Mouse (Mus musculus) skeletal muscle tissue, adult 2 months (tissue): ENCODE results near the gene Sema6d.

Experiments used
- DNase-seq: peaks from one replicate; pipeline ENCODE4 v3.0.0-alpha.2; 2012; ENCODE audit warnings: low read depth, low spot score

Gene Sema6d

GRCm38 (mm10) chr2:124470346-124471042, 380.7 kb downstream of the Sema6d start:
- DNase-seq, result no peak

DNA sequence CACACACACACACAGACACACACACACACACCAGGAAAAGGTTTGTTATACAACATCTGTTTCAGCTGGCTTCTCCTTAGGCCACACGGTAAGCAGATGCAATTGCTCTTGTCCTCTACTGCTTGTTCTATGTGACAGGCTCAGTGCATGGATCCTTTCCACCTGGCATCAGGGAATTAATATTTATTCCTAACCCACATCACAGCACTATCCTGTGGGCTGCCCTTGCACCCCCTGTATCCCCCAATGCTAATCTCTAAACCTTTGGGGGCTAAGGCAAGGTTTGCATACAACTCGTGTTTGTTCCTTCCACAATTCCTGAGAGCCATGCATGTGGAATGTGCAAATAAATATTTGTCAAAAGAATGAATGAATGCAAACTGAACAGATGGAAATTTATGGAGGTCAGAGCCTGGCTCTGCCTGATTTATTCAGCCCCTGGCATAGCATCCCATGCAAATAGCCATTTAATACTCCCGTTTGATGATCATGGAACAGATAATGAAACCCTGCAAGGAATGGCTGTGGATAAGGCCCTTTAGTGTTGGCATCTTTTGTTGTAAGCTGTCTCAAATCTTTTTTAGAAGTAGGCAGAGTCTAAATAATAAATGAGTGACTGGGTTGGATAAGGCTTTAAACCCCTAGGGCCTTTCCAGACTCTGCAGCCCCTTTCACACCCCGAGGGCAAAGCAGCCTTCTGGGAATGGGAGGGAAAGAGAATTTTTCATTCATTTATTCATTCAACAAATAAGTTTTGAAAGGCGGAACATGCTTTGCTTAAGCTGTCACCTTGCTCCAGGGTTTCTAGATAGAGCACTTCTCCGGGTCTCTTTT, 383.1 kb downstream of the Sema6d start:
- DNase-seq, result no peak

GRCm38 (mm10) chr2:124477904-124478303, 388.1 kb downstream of the Sema6d start:
- DNase-seq, result no peak

- no peak for DNase-seq
These were observed 388.8 kb downstream of the Sema6d start for GRCm38 (mm10) chr2:124478526-124478925.

DNA sequence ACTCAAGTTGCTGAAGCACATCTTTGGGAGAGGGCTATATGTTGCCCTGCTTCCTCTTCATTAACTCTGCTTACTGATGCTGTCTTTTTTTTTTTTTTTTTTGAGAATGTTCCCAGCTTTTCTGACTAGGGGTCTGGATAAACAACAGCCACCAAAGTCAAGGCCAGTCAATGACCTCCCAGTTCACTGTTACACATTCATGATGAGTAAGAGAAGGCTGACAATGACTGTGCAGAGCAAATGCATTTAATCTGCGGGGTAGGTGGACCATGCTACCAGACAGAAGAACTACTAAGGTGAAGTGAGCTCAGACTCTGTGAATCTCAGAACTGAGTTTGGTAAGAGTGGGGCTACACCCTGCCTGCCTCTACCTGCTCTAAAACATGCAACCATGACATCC, 396.0 kb downstream of the Sema6d start:
- DNase-seq, result no peak

DNA sequence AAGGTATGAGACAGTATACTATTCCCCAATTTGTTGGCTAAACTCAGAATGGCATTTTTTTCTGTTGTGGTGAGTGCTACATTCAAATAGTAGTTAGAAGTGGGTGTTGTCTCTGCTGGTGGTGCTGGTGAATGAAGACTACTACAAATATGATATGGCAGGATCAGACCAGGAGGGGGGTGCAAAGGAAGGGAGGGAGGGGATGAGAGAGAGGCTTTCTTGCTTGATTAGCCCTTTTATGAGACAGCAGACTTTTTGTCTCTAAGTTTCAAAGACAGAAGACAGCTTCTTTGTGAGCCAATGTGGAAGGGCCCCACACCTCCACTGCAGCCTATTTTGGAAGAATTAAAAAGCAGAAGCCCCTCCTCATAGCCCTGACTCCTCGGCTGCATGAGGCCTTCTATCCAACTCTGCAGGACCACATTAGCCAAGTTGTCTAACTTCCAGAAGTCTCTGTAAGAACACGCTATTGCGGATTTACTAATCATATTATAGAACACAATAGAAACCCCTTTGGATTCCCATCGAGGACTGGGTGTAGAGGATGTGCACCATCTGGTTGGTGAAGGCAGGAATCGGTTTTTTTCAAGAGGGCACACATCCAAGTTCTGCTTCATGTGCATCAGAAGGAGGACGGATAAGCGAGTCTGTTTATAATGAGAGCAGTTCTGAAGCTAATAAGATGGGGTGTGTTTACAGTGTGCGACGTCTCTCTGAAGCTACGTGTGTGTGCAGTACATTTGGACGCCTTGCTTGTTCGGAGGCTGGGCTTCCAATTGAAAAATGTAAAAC, 400.4 kb downstream of the Sema6d start:
- DNase-seq, result no peak

GRCm38 (mm10) chr2:124495751-124496150, 406.0 kb downstream of the Sema6d start:
- DNase-seq, result no peak

- DNase-seq, result no peak
These were observed 409.9 kb downstream of the Sema6d start for GRCm38 (mm10) chr2:124499670-124500069.

DNA sequence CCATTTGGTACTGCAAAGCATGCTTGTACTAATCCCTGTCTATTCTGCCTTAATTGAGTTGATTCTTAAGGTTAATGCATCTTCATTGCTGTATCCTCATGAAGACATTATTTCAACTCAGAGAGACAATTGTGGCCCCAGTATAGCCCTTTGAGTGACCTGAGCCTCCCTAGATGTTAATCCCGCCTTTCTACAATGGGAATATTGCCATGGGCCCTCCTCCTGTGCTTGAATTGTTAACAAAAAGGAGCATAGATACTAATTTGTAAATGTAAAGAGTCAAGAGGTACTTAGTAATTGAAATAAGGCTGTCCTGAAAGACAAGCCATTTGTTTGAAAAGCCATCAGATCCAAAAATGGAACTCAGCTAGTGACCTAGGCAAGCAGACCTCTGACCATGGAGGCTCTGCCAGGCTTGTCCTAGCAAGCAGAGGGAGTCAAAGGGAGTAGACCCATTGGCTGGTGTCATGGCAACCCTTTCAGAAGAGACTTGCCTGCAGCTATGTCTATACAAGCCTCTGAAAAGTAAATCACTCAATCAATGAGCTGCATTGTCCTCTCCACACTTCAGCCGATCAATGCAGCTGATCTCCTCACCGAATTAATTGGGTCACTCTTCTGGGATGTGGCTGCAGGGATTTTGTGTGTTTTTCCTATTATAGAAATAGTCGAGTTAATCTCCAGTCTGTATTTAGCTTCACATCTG, 416.2 kb downstream of the Sema6d start:
- no peak for DNase-seq

GRCm38 (mm10) chr2:124507804-124508203, 418.0 kb downstream of the Sema6d start:
- no peak for DNase-seq

GRCm38 (mm10) chr2:124509479-124509878, 419.7 kb downstream of the Sema6d start:
- DNase-seq, result no peak

DNA sequence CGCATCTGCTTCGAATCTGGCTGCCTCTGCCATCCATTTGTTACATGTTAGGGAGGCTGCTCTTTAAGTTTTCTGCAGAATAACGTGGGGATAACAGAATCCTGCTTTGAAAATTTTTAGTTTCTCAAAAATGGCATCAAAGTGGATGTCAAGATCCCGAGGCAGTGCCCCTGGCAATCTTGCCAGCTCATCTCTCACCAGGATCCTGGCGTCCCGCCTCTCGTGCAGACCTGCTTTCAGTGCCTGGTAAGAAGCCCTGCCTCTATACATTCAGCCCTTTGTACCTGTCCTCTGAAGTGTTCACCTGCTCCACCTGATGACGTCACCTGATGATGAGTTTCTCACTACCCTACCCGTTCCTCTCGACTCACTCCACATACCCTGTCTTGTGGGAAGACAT, 422.1 kb downstream of the Sema6d start:
- DNase-seq, result no peak

DNA sequence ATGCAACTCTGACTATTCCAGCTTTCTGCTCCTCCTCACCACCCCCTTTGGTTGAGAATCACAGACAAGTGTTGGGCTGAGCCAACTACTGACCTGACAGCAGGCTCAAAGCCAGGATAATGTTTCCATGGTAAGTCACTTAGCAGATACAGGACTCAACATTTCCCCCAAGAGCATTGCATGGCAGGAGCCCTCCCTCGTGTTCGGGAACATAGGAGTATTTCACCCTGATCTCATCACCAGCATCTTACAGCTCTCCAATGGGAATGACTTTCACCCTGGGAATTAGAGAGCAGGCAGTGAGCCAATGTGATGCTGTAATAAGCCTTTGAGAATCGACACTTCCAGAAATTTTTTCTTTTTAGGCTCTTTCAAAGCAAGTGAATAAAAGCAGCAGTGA, 432.7 kb downstream of the Sema6d start:
- DNase-seq, result peak; percentile 77

GRCm38 (mm10) chr2:124523667-124524066, 433.9 kb downstream of the Sema6d start:
- DNase-seq, result no peak

GRCm38 (mm10) chr2:124524167-124524566, 434.4 kb downstream of the Sema6d start:
- DNase-seq, result peak; percentile 11

- DNase-seq, result no peak
These were observed 437.9 kb downstream of the Sema6d start for GRCm38 (mm10) chr2:124527641-124528040.

DNA sequence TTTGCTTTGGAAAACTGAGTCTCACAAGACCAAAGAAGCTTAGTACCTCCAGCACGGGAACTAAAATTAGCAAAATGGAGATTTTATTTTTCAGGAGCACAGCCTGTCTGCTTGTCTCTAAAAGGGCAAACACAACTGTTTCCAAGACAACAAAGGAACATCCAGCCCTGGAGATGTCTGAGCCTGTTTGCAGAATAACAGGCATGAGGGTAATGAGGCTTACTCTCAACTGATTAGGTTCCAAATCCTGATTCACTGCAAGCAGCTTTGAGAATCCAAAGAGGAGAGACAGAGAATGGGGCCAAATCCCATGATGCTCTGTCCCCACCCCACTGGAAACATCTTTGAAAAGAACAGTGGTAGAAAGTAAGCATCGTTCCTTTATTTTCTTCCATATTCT, 440.7 kb downstream of the Sema6d start:
- DNase-seq, result no peak

DNA sequence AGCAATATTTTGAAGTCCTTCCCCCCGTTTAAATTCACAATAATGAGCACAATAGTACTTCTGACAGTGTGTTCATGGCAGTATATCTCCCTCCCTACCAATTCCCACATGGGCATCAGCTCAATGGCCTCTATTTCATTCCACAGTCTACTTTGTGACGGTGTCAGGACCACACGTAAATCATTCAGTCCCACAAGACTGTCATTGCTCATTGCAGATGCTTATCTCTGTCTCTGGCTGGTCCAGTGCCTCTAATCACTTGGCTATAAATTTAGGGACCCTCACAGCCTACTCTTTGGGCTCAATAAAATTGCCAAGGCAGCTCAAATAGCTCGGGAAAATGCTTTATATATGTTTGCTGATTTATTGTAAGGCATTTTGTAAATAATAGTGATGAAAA, 441.3 kb downstream of the Sema6d start:
- DNase-seq, result no peak

DNA sequence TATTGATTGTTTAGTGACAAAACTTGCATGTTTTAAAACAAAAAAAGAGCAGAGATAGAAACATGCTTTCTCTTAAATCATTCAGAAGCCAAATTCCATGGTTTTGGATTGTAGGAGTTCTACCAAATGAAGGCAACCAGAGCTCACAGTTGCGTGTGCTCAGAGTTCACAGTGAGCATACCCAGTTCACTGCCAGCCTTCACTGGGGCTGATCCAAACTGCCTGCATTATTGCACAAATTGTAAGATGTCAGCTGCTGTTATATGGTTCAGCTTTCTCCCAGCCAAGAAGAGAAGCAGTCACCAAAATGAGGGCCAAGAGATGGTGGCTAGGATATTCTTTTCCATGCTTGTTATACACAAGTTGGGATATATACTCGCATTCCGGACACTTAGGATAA, 443.1 kb downstream of the Sema6d start:
- DNase-seq, result no peak

- no peak for DNase-seq
These were observed 443.8 kb downstream of the Sema6d start for GRCm38 (mm10) chr2:124533602-124534001.

DNA sequence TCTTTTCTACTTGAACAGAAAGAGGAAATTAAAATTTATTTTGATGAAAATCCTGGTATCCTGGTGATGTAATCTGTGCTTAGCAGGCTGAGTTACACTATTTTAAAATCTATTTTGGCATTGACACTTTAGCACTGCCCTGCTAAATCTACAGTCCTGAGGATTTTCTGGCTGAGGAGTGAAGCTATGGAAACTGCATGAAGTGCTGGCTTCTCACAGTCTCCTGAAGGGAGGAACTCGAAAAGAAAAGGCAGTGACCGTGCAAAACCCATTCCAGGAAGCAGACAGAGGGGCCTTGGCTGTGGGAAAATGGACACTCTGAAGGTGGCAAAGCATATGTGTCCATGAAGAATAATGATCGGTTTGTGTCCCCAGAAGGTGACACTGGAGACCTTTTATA, 460.5 kb downstream of the Sema6d start:
- DNase-seq, result no peak
